Mouse (Mus musculus): ENCODE measurements around the gene Idnk. TPM values are rescaled to one million over a fixed set of nuclear protein-coding genes. Genes with fewer than 3 reads are reported as not detected.
A peak's percentile ranks its signal among the peaks of the same experiment; 100 is the strongest.

Idnk gene
- polyA plus RNA-seq (2012; rRNA removed) = 6.0 and 6.7 TPM in 2 replicates

DNA sequence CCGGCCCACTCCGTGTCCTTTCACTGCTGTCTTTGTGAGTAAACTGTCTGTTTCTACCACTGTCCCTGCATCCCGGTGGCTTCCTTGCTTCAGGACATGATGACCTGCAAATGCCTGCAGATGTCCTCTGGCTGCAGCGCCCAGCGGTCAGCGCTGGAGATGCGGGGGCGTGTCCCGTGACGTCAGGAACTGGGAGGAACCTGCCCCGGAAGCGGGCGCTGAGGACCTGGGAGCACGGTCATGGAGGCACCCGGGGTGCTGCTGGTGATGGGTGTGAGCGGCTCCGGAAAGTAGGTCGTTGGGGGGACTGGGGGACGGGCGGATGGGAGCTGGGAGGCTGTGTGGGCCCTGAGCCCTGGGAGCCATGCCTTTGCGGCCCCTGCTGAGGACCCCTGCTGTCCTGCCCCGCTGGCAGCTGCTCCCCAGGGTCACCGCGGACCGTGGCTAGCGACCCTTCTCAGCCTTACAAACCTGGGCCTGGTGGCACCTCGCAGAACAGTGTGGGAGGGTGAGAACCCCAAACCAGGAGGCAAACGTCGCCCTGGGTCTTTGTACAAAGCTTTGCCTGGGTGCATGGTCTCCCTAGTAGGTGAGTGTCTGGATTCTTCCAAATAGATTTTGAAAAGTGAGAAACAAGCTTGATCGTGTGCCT is at the start of gene Idnk:
Gene Idnk, plus strand, starts transcription at position 203 of the 652 bp plus-strand sequence.
- Histone ChIP-seq H3K4me3 (ENCODE audit: control insufficient read depth, low read depth, low read length) (peak within 1 kb of the TSS; percentile 75), H3K4me1 (ENCODE audit: control insufficient read depth, insufficient read depth, low read length) (peaks cover 16% of the 10 kb centered on the region), H3K27ac (ENCODE audit: control insufficient read depth, insufficient read depth, low read depth, low read length) (peak within 1 kb of the TSS; percentile 34), H3K27me3 (ENCODE audit: control insufficient read depth, insufficient read depth, low read length) (no peaks in the 10 kb centered on the region), H3K36me3 (ENCODE audit: control insufficient read depth, insufficient read depth, low read length) (no peaks in the 10 kb centered on the region)
- TF ChIP-seq POLR2A (IDR thresholded peaks at IDR 0.05; ENCODE audit: control insufficient read depth, low read depth, low read length) (peak; percentile 52; the same call in 1 of the 2 replicates), CTCF (IDR thresholded peaks at IDR 0.05; ENCODE audit: control insufficient read depth, insufficient read depth, insufficient replicate concordance, low read depth, low read length) (peak; percentile 9; the same call in 1 of the 2 replicates)

DNA sequence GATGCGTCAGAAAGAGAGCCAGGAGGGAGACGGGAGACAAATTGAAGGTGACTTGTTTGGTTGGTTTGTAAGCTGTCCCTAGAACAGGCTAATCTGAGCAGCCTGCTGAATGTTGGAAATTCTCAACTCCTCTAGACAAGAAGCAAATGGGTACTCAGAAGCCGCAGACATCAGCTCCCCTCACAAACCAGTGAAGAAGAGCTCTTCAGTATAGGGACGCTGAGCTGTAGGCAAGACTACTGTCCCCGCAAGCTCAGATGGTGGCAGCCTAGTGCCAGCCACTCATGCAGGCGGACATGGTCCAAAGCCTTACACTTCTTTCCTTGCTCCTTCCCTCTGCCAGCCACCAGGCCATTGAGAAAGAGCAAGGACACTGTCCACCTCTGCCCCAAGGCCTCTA is 46.1 kb upstream of the Idnk start:
- no peak for TF ChIP-seq POLR2A (IDR thresholded peaks at IDR 0.05; ENCODE audit: control insufficient read depth, low read depth, low read length)
- no peak for TF ChIP-seq CTCF (IDR thresholded peaks at IDR 0.05; ENCODE audit: control insufficient read depth, insufficient read depth, insufficient replicate concordance, low read depth, low read length)

DNA sequence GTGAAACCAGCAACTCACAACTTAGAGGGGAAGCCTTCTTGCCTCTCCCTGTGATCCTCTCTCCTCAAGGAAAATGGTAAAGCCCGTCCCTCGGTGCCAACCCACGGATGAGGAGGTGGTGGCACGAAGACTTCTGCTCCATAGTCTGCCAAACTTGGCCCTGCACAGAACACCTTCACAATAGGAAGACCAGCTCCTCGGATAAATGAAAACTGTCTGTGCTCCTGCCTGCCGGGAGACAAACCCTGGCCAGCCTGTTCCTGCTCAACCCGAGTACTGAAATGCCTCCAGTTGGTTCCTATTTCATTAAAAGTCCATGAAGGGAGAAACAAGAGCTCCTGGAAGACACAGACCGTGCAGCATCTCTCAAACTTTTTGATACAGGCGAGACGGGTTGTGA is 45.3 kb upstream of the Idnk start:
- Histone ChIP-seq H3K4me3 (ENCODE audit: control insufficient read depth, low read depth, low read length) (no peak overlapping the region), H3K27me3 (ENCODE audit: control insufficient read depth, insufficient read depth, low read length) (no peaks in the 10 kb centered on the region), H3K27ac (ENCODE audit: control insufficient read depth, insufficient read depth, low read depth, low read length) (no peak overlapping the region), H3K36me3 (ENCODE audit: control insufficient read depth, insufficient read depth, low read length) (no peaks in the 10 kb centered on the region), H3K4me1 (ENCODE audit: control insufficient read depth, insufficient read depth, low read length) (peaks cover 16% of the 10 kb centered on the region)
- TF ChIP-seq POLR2A (IDR thresholded peaks at IDR 0.05; ENCODE audit: control insufficient read depth, low read depth, low read length) = no peak

More for the DNA sequence above, 46.1 kb upstream of the Idnk start:
- Histone ChIP-seq H3K27me3 (ENCODE audit: control insufficient read depth, insufficient read depth, low read length) (no peaks in the 10 kb centered on the region), H3K4me3 (ENCODE audit: control insufficient read depth, low read depth, low read length) (no peak overlapping the region), H3K27ac (ENCODE audit: control insufficient read depth, insufficient read depth, low read depth, low read length) (no peak overlapping the region), H3K4me1 (ENCODE audit: control insufficient read depth, insufficient read depth, low read length) (peaks cover 16% of the 10 kb centered on the region), H3K36me3 (ENCODE audit: control insufficient read depth, insufficient read depth, low read length) (no peaks in the 10 kb centered on the region)

DNA sequence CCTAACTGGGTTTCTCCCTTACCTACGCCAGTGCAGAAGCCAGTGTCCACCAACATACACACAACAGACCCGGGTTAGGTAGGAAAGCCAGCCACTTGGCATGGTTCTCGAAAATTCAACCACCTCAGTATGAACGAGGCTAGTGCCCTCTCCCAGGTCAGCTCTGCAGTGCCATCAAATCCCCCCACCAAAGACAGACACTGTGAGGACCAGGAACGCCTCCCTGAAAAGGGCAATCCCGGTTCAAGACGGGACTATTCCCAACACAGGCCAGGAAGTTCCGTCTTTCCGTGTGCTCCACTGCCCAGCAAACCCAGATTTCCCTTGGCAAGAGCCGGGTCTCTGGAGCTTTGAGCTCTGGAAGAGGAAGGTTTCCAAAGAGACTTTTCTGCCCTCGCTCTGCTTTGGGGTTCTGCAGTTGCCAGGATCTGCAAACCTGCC is 44.8 kb upstream of the Idnk start:
- TF ChIP-seq POLR2A (IDR thresholded peaks at IDR 0.05; ENCODE audit: control insufficient read depth, low read depth, low read length) = no peak
- no peak for TF ChIP-seq CTCF (IDR thresholded peaks at IDR 0.05; ENCODE audit: control insufficient read depth, insufficient read depth, insufficient replicate concordance, low read depth, low read length)
- Histone ChIP-seq H3K27ac (ENCODE audit: control insufficient read depth, insufficient read depth, low read depth, low read length) (no peak overlapping the region), H3K4me1 (ENCODE audit: control insufficient read depth, insufficient read depth, low read length) (peaks cover 16% of the 10 kb centered on the region), H3K27me3 (ENCODE audit: control insufficient read depth, insufficient read depth, low read length) (no peaks in the 10 kb centered on the region), H3K4me3 (ENCODE audit: control insufficient read depth, low read depth, low read length) (peak overlapping the region; percentile 64), H3K36me3 (ENCODE audit: control insufficient read depth, insufficient read depth, low read length) (no peaks in the 10 kb centered on the region)

DNA sequence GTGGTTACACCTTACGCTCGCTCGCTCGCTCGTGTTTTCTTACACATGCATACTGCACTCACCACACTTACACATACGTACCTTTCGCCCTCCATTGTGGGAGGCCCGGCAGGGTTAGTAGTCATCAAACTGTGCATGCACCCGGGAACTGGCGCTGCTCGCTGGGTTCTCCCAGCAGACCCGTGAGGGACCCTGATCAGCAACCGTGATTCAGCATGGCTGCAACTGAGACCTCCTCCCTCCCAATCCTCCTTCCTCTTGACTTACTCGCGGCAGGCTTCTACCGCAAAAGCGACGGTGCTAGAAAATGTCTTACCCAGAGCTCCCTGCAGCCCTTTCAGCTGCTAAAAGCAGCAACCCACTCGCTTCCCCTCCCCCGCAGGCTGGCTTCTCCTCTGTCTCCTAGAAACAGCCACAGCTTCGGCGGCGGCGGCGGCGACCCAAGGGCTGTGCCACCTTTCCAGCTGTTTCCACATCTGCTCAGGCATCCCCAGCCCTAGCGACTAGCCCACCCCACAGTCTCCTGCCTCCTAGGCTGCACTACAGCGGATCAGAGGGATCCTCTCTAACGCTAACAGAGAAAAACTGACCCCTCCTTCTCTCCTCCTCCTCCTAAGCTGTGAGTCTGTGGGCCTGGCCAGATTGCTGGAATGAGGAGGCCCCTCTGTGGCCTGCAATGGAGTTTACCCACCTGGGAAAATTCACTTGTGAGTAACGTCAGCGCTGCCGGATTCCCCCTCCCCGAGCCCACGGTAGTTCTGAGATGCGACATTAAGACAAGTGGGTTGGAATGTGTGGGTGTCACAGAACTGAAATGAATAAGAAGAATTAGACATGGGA is 44.2 kb upstream of the Idnk start, which contains the start of gene Klhl3:
Gene Klhl3, minus strand, starts transcription at position 532 of the 840 bp plus-strand sequence.
- H3K27ac ChIP-seq (ENCODE audit: control insufficient read depth, insufficient read depth, low read depth, low read length) = no peak within 1 kb of the TSS
- no peaks in the 10 kb centered on the region for H3K27me3 ChIP-seq (ENCODE audit: control insufficient read depth, insufficient read depth, low read length)

DNA sequence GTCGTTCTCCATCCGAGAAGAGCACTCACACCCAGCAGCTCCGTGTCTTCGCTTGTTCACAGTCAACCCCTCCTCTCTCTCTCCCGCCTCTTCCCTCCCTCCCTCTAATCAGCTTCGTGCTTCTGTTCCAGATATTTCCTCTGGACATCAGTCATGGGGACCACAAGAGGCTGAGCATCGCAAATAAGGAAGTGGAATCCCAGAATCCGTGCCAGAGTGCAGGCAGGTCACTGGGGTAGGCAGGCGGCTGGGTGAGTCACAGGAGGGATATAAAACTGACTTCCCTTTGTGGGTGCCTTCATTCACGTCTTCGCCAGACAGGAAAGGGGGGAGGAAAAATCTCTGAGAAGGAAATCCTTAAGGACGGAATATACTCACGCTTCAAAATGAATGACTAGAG is 42.2 kb upstream of the Idnk start:
- Histone ChIP-seq H3K27ac (ENCODE audit: control insufficient read depth, insufficient read depth, low read depth, low read length) (no peak overlapping the region), H3K4me3 (ENCODE audit: control insufficient read depth, low read depth, low read length) (no peak overlapping the region), H3K4me1 (ENCODE audit: control insufficient read depth, insufficient read depth, low read length) (peaks cover 16% of the 10 kb centered on the region), H3K36me3 (ENCODE audit: control insufficient read depth, insufficient read depth, low read length) (no peaks in the 10 kb centered on the region), H3K27me3 (ENCODE audit: control insufficient read depth, insufficient read depth, low read length) (no peaks in the 10 kb centered on the region)
- no peak for TF ChIP-seq CTCF (IDR thresholded peaks at IDR 0.05; ENCODE audit: control insufficient read depth, insufficient read depth, insufficient replicate concordance, low read depth, low read length)
- TF ChIP-seq POLR2A (IDR thresholded peaks at IDR 0.05; ENCODE audit: control insufficient read depth, low read depth, low read length) = no peak

More for the DNA sequence above, 44.2 kb upstream of the Idnk start, which contains the start of gene Klhl3:
- no peaks in the 10 kb centered on the region for H3K36me3 ChIP-seq (ENCODE audit: control insufficient read depth, insufficient read depth, low read length)
- H3K4me1 ChIP-seq (ENCODE audit: control insufficient read depth, insufficient read depth, low read length) = peaks cover 16% of the 10 kb centered on the region
- TF ChIP-seq POLR2A (IDR thresholded peaks at IDR 0.05; ENCODE audit: control insufficient read depth, low read depth, low read length) = no peak
- no peak for TF ChIP-seq CTCF (IDR thresholded peaks at IDR 0.05; ENCODE audit: control insufficient read depth, insufficient read depth, insufficient replicate concordance, low read depth, low read length)
- H3K4me3 ChIP-seq (ENCODE audit: control insufficient read depth, low read depth, low read length) = peak within 1 kb of the TSS; percentile 64

DNA sequence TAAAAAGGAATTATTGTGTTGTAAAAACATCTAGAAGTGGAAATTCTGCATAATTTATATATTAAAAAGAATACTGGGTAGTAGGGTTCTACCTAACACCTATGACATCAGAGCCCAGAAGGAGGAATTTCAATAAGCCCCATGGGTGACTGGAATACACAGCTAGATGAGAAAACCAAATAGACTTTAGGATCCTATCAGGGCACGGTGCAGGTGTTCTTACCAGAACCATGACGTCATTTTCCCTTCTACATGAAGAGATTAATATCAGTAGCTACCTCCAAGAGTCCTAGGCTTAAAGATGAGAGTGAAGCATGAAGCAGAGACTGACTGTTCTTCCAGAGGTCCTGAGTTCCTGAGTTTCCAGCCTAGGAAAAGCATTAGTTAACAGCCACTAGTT is 40.6 kb upstream of the Idnk start:
- H3K36me3 ChIP-seq (ENCODE audit: control insufficient read depth, insufficient read depth, low read length) = no peaks in the 10 kb centered on the region
- H3K4me1 ChIP-seq (ENCODE audit: control insufficient read depth, insufficient read depth, low read length) = peaks cover 16% of the 10 kb centered on the region
- H3K4me3 ChIP-seq (ENCODE audit: control insufficient read depth, low read depth, low read length) = no peak overlapping the region
- H3K27ac ChIP-seq (ENCODE audit: control insufficient read depth, insufficient read depth, low read depth, low read length) = no peak overlapping the region
- TF ChIP-seq CTCF (IDR thresholded peaks at IDR 0.05; ENCODE audit: control insufficient read depth, insufficient read depth, insufficient replicate concordance, low read depth, low read length) (no peak), POLR2A (IDR thresholded peaks at IDR 0.05; ENCODE audit: control insufficient read depth, low read depth, low read length) (no peak)
- no peaks in the 10 kb centered on the region for H3K27me3 ChIP-seq (ENCODE audit: control insufficient read depth, insufficient read depth, low read length)

All from testis, adult 2 months (tissue).